Mouse (Mus musculus) spleen, adult 2 months (tissue): ENCODE results near the gene Tnnt1.

Experiments used
- CTCF ChIP-seq: fragments of 200-500 bp; IDR thresholded peaks from 2 replicates; pipeline ENCODE4 v1.5.1; 2011; ENCODE audit warnings: mild to moderate bottlenecking, inconsistent platforms; ENCODE audit not compliant: insufficient read depth, insufficient read length, insufficient replicate concordance; ENCODE audit errors: extremely low read depth
- POLR2A ChIP-seq: fragments of 200-500 bp; IDR thresholded peaks from 2 replicates; pipeline ENCODE4 v1.6.1; 2011; ENCODE audit warnings: low read depth, low read length, inconsistent platforms

DNA sequence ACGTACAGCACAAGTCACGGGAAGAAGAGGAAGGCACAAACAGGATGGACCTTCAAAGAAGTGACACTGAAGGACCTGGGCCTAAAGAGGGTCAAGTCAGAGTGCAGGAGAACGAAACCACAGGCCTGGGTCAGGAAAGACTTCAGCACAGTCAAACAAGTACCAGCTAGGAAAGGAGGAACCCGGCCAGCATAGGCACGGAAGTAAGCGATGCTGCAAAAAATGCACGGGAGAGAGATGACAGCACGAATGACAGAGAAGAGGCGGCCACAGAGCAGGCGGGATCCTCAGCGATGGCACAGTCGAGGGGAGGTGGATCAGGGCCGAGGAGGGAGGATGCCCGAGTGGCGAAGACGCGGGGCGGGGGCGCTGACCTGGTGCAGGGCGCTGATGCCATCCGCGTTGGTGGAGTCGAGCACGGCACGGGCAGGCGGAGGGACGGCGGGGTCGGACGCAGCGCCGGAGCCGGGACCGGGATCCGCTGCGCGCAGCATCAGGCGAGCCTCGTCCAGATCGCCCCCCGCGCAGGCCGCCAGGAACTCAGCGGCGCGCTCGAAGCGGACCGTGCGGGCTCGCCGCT lies 15.2 kb downstream of the Tnnt1 start:
- no peak for TF ChIP-seq POLR2A
- TF ChIP-seq CTCF, result no peak
